Mouse (Mus musculus) liver, adult 2 months (tissue): ENCODE results near the gene Mall.

Experiments
- CTCF ChIP-seq: fragments of 200-500 bp; IDR thresholded peaks from 2 replicates; pipeline ENCODE4 v1.5.1; 2011; ENCODE audit warnings: low read depth, low read length, control low read depth
- POLR2A ChIP-seq: fragments of 200-500 bp; IDR thresholded peaks from 2 replicates; pipeline ENCODE4 v1.6.1; 2011; ENCODE audit warnings: low read length, control low read depth; ENCODE audit not compliant: insufficient read depth; ENCODE audit errors: extremely low read depth

- TF ChIP-seq CTCF (no peak), POLR2A (no peak)
These were observed 10.8 kb downstream of the Mall start for GRCm38 (mm10) chr2:127718839-127719468.
